Mouse (Mus musculus) mature B cell (primary cell): Measurements from ENCODE around the gene Parm1.

Source experiments
- in situ Hi-C: fragments of 300-500 bp; cut with MboI; formaldehyde crosslinking; loops from 2 replicates; pipeline ENCODE4 v1.14.3; 2019

The Parm1 gene

DNA sequence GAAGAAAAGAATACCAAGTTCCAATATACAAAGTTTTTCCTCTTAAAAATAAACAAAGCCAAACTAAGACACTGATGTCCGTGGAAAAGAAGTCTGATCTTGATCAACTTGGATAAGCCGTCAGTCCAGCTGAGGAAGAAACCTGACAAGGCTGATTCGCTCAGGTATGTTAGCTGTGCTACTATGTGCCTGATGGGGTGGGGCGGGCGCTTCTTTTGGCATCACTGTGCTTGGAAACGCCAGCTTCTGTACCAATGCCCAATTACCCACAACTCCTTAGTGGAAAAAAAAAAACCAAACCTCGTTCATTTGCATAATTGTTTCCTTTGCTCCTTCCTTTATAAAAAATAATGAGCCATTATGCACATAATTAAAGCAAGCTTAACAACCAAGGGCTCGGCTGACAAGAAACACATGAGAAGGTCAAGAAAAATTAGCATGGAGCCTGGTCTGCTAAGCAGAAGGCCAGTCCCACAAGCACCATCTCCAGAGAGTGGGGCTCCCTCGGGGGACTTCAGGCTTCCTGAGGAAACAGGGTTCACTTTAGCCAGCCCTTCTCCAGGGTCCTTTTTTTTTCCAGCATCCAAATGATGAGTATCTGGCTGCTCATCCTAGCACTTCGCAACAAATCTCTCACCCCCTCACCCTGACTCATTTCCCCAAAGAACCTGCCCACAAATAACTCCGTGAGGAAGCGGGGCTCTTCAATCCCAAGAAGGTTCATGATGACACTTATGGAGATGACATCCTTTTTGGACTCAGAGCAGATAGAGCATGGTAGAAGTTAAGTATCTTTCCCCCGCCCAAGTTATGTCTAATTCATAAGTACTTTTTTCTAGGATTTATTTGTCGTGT is 135.9 kb downstream of the Parm1 start:
- in situ Hi-C loops: no loop called here

- in situ Hi-C loops: no loop called here
Observed at GRCm38 (mm10) chr5:91654331-91655048, 137.1 kb downstream of the Parm1 start.

GRCm38 (mm10) chr5:91655263-91655662 is 137.8 kb downstream of the Parm1 start:
- in situ Hi-C loops: no loop called here

DNA sequence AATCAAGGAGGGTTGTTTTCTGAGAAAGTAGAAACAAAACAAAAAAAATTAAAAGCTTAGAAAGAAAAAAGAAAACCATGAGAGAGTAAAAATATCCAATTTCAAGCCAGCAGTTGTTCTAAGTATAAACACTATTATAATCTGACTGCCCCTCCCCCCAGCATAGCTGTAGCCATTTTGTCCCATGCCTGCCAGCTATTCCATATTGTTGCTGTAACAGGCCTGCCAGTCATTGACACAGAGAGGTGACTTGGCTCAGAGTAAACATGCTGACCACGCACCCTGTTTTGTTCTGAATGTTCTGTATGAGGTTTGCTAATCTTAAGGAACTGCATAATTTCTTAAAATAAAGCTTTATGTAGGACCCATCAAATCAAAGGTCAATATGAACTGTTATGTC is 145.3 kb downstream of the Parm1 start:
- in situ Hi-C loops: no loop called here

DNA sequence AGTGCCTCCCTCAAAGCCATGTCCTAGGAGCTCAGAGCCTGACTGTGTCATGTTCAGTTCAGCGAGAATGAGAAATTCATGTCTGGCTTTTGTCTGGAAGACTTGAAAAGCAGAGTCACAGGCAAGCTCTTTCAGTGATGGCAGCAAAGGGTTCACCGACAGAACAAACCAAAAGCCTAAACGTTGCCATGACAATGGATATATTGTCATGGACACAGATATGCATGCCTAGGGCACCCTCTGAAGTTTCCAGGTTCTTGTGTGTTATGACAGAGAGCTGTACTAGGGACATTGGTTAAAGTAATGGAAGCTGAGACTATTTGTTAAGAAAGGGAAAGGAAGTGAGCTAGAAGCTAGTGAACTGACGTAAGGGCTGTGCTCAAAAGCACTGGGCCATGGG is 149.7 kb downstream of the Parm1 start:
- in situ Hi-C loops: no loop called here

DNA sequence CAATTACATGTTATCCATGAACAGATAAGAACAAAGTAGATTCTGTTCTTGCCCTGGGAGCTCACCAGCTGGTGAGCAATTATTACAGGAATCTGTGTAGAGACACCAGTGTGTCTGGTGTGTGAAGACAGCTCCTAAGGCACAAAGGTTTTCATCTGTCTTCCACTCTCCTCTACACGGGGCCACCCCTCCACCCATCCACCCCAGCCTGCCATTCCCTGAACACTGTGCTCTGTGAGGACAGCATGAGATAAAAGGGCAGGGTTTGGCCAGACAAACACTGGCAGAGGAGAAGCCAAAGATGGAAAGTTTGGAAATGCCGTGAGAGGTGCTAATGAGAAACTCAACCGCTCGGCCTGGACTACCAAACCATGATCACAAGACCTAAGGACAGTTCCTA is 151.8 kb downstream of the Parm1 start:
- in situ Hi-C loops: no loop called here
